Mouse (Mus musculus) c-Kit-positive CD71-positive TER-119-negative erythroid progenitor cells, embryonic 14.5 days (primary cell): ENCODE data around the gene Gm14399.
"Not testable (repeated sequence)": the region's sequence is repeated elsewhere in the genome, so short reads cannot be mapped to it uniquely, and the experiment has no call there.

ENCODE experiments used
- DNase-seq: peaks from one replicate; pipeline ENCODE4 v3.0.0-alpha.2; 2013; ENCODE audit warnings: low read depth

Gene Gm14399

GRCm38 (mm10) chr2:175141993-175142295 is at the start of gene Gm14399:
TSS of gene Gm14399 (minus strand) at chr2:175142012.
- DNase-seq: not testable (repeated sequence)

GRCm38 (mm10) chr2:175179008-175179407 is 37.2 kb upstream of the Gm14399 start:
- not testable (repeated sequence) for DNase-seq

DNA sequence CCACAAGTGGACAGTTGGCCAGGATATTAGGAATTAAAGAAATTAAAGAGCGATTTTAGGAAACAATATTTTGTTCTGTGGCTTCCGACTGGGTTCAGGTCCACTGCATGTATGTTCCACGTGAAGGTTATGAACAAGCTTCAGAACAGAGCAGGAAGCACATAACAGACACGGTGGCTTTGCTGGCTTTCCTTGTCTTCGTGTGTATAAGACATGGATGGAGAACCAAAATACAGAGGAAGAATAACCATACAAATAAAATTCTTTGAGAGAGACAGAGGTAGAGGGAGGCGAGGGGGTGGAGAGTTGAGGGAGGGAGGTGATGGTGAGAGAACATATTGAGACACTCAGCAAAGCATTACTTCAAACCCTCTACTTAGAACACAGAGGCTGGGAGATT is 34.5 kb upstream of the Gm14399 start:
- no peak for DNase-seq

DNA sequence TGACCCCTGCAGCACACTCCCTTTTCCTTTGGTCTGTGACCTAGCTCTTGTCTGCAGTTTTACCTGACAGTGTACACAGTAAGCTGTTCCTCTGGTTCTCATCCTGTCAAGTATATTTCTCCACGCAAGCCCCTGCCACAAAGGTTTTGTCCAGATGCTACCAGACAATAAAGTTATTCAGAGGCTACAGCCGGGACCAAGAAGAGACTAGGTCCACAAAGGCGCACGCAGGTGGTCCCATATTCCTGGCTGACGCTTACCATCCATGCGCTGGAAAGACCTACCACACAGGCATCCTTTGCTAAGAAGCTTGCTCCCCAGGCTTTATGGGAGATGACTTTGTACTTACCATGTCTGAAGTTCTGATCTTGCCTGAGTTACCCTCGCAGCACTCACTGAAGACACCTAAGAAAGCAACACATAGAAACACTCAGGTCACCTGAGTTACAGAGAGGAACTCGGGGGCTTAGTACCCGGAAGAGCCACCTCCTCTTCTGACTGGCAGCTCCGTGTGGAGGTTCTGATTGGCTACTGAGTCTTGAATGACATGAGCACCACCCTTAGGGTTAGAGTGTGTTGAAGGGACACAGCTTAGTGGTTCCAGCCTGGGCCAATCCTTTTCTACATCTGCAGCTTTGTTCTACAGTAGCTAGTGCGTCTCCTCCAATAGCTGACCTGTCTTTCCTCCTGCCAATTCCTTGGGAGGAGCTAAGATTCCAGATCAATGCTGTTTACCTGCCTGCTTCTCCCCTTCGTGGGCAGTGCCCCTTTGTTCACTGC is 33.8 kb upstream of the Gm14399 start, which contains the start of gene Gm14443:
Gene Gm14443, minus strand, starts transcription at position 471 of the 780 bp plus-strand sequence.
- not testable (repeated sequence) for DNase-seq

- DNase-seq: not testable (repeated sequence)
Measured at GRCm38 (mm10) chr2:175174058-175174457, 32.2 kb upstream of the Gm14399 start.

GRCm38 (mm10) chr2:175172906-175173595 is 31.2 kb upstream of the Gm14399 start:
- not testable (repeated sequence) for DNase-seq

DNA sequence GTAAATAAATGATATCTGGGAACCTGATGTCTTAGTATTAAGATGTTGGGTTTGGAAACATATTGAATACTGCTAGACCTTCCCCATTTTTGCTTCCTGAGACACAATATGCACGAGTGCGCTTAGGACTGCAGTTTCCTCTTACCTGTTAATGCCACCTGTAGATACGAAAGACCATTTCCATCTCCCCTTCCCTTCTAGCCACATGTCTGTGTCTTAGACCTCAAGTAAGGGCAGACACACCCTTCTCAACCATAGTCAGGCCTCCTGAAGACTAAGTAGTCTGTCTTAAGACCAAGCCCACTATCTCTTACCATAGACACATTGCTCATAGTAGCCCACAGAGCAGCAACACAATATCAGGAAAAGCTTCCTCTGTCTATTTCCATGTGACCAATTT is 30.3 kb upstream of the Gm14399 start:
- DNase-seq: no peak

GRCm38 (mm10) chr2:175166870-175167269 is 25.1 kb upstream of the Gm14399 start:
- DNase-seq: not testable (repeated sequence)

- DNase-seq: not testable (repeated sequence)
Measured at GRCm38 (mm10) chr2:175165110-175165509, 23.3 kb upstream of the Gm14399 start.

GRCm38 (mm10) chr2:175161438-175161837 is 19.6 kb upstream of the Gm14399 start:
- DNase-seq: not testable (repeated sequence)

DNA sequence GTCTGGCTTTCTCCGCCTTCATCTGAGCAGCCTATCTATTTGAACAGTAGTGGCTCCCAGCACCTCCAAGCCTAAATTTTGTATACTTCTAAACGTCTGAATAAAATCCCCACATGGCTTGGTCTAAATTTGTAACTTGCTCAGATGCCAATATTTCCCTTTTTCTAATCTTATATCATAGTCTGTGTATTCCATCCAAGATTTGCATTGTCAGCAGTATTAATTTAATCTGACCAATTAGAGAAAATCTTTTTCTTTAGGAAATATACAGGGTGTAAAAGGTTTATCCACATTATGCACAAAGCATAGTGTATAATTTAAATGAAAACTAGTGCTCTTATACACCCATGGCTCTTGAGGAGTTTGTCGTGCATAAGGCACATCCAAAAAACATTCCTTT is 16.8 kb upstream of the Gm14399 start:
- no peak for DNase-seq

GRCm38 (mm10) chr2:175156696-175157095 is 14.9 kb upstream of the Gm14399 start:
- DNase-seq: no peak

DNA sequence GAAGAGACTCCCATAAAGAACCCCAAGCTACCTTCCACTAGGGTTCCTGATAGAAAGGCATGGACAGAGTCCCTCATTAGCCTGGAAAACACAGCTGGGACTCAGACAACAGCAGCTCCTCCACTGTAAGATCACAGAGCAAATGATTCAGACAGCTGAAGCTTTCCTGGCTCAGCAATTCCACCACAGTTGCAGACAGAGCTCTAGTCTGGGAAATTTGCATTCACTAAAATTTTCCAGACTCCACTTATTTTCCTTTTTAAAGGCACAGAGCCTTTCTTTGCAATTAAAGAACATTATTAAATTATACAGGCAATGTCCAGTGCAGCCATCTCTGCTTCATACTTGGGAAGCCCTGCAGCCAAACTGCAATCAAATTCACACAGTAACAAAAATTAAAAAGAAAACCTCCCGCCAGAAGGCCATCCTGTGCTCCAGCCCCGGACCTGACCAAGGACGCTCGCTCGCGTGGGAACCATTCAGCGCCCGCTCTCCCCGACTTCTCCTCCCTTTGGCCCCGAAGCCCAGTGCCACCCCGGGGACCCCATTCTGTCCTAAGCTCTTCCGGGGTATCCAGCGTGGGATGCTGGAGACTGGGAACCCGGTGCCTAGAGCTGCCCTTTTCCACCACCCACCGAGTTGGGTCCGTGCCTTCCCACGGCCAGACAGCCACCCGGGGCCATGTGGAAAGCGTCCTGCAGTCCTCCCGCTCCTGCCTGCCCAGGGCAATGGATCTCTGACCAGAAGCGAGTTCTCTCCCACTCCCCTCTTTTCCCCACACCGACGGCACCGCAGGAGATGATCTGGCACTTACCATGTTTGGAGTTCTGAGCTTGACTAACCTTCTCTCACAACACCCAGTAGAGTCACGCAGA is 457 bp downstream of the Gm14399 start:
- not testable (repeated sequence) for DNase-seq

GRCm38 (mm10) chr2:175140624-175141023 is 1.2 kb downstream of the Gm14399 start:
- DNase-seq: not testable (repeated sequence)
